Mouse (Mus musculus): Measurements from ENCODE around the gene Ddit4. TPM values are rescaled to one million over a fixed set of nuclear protein-coding genes. Genes with fewer than 3 reads are reported as not detected.

Ddit4 gene
- polyA plus RNA-seq, 1 experiment, result 44.6 TPM

DNA sequence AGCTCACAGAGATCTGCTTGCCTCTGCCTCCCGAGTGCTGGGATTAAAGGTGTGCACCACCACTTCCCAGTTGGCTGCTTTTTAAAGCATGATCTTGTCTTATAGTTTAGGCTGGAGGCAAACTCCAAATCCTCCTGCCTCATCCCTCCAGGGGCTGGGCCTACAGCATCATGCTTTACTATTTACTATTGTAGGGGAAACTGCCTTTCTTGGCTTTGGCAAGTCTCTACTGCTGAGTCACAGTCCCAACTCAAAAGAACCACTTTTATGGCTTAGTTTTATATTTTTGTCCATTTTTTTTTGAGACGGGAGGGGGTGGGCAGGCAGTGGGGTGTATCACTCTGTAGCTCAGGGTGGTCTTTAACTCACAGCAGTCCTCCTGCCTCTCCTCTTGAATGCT is 28.1 kb downstream of the Ddit4 start:
- no peak overlapping the region for H3K4me3 ChIP-seq (replicated peaks)
- no peaks in the 10 kb centered on the region for H3K9me3 ChIP-seq
- H3K27me3 ChIP-seq (replicated peaks), result no peaks in the 10 kb centered on the region

GRCm38 (mm10) chr10:59920810-59921681 is 30.6 kb downstream of the Ddit4 start:
- Histone ChIP-seq H3K4me3 (replicated peaks) (peak overlapping the region; percentile 91), H3K27me3 (replicated peaks) (no peaks in the 10 kb centered on the region), H3K36me3 (replicated peaks; ENCODE audit: low read length) (no peaks in the 10 kb centered on the region), H3K9me3 (no peaks in the 10 kb centered on the region), H3K4me1 (peaks cover 76% of the 10 kb centered on the region)
- no peak for TF ChIP-seq GATA1 (IDR thresholded peaks at IDR 0.05; ENCODE audit: borderline replicate concordance, low read length)
- TF ChIP-seq FLI1 (IDR thresholded peaks at IDR 0.05; ENCODE audit: low read length), result no peak

More for the DNA sequence above, 28.1 kb downstream of the Ddit4 start:
- no peaks in the 10 kb centered on the region for H3K36me3 ChIP-seq (replicated peaks; ENCODE audit: low read length)
- TF ChIP-seq FLI1 (IDR thresholded peaks at IDR 0.05; ENCODE audit: low read length), result no peak
- no peak for TF ChIP-seq GATA1 (IDR thresholded peaks at IDR 0.05; ENCODE audit: borderline replicate concordance, low read length)
- peaks cover 72% of the 10 kb centered on the region for H3K4me1 ChIP-seq

DNA sequence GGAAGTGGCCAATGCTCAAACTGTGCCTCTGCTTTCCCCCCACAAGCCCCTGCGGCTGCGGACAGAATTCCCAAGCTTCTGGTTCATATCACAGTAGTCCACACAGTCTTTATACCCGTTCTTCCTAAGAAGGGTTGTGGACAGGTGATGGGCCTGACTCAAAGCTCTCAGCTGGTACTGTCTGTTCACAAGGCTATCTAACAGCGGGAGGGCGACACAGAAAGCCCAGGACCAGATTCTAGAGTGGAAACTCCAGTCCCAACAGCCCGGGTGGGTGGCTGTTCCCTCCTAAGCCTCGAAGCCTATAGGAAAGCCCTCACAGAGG is 31.2 kb downstream of the Ddit4 start:
- Histone ChIP-seq H3K36me3 (replicated peaks; ENCODE audit: low read length) (peaks cover under 1% of the 10 kb centered on the region), H3K4me1 (peaks cover 79% of the 10 kb centered on the region), H3K27me3 (replicated peaks) (no peaks in the 10 kb centered on the region), H3K9me3 (no peaks in the 10 kb centered on the region), H3K4me3 (replicated peaks) (peak overlapping the region; percentile 91)
- TF ChIP-seq GATA1 (IDR thresholded peaks at IDR 0.05; ENCODE audit: borderline replicate concordance, low read length) (no peak), FLI1 (IDR thresholded peaks at IDR 0.05; ENCODE audit: low read length) (no peak)

DNA sequence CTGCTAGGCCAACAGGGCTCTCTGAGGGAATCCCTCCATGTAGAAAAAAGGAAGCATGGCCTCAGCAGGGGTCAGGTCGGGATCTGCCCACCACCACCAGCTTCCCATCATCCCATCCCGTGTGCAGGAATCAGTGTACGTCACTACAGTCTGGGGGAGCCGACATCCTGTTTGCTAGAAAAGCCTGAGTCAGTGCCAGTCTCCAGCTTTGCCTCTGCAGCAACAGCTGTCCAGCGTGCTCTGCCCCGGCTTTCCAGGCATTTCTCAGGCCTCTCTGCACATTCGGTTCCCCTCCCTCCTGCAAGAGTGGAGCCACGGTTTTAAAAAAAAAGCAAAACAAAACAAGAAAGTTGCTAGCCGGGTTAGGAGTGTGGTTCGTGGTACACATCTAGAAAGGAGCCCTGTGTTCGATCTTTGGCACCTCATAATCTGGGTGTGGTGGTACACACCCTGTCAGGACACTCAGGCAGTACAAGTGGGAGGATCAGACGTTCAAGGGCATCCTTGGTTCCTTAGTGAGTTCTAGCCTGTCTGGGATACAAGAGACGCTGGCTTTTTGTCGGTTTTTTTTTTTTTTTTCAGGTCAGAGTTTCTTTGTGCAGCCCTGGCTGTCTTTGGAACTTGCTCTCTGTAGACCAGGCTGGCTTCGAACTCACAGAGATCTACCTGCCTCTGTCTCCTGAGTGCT is 32.0 kb downstream of the Ddit4 start:
- Histone ChIP-seq H3K9me3 (no peaks in the 10 kb centered on the region), H3K36me3 (replicated peaks; ENCODE audit: low read length) (peaks cover 2% of the 10 kb centered on the region), H3K4me1 (peaks cover 79% of the 10 kb centered on the region), H3K27me3 (replicated peaks) (no peaks in the 10 kb centered on the region), H3K4me3 (replicated peaks) (no peak overlapping the region)
- TF ChIP-seq FLI1 (IDR thresholded peaks at IDR 0.05; ENCODE audit: low read length), result no peak

- no peaks in the 10 kb centered on the region for H3K27me3 ChIP-seq (replicated peaks)
- H3K4me1 ChIP-seq, result peaks cover 63% of the 10 kb centered on the region
- no peaks in the 10 kb centered on the region for H3K9me3 ChIP-seq
- no peak for TF ChIP-seq FLI1 (IDR thresholded peaks at IDR 0.05; ENCODE audit: low read length)
- no peak for TF ChIP-seq GATA1 (IDR thresholded peaks at IDR 0.05; ENCODE audit: borderline replicate concordance, low read length)
- H3K4me3 ChIP-seq (replicated peaks), result no peak overlapping the region
- peaks cover 2% of the 10 kb centered on the region for H3K36me3 ChIP-seq (replicated peaks; ENCODE audit: low read length)
Observed at GRCm38 (mm10) chr10:59918111-59918510, 33.5 kb downstream of the Ddit4 start.

GRCm38 (mm10) chr10:59916649-59917048 is 35.0 kb downstream of the Ddit4 start:
- peaks cover 2% of the 10 kb centered on the region for H3K36me3 ChIP-seq (replicated peaks; ENCODE audit: low read length)
- H3K4me1 ChIP-seq, result peaks cover 52% of the 10 kb centered on the region
- peak overlapping the region; percentile 86 for H3K4me3 ChIP-seq (replicated peaks)
- TF ChIP-seq FLI1 (IDR thresholded peaks at IDR 0.05; ENCODE audit: low read length) (no peak), GATA1 (IDR thresholded peaks at IDR 0.05; ENCODE audit: borderline replicate concordance, low read length) (no peak)
- no peaks in the 10 kb centered on the region for H3K9me3 ChIP-seq
- H3K27me3 ChIP-seq (replicated peaks), result no peaks in the 10 kb centered on the region

GRCm38 (mm10) chr10:59916159-59916558 is 35.5 kb downstream of the Ddit4 start:
- Histone ChIP-seq H3K4me1 (peaks cover 51% of the 10 kb centered on the region), H3K4me3 (replicated peaks) (peak overlapping the region; percentile 86), H3K27me3 (replicated peaks) (no peaks in the 10 kb centered on the region), H3K36me3 (replicated peaks; ENCODE audit: low read length) (peaks cover 2% of the 10 kb centered on the region), H3K9me3 (no peaks in the 10 kb centered on the region)
- TF ChIP-seq GATA1 (IDR thresholded peaks at IDR 0.05; ENCODE audit: borderline replicate concordance, low read length) (no peak), FLI1 (IDR thresholded peaks at IDR 0.05; ENCODE audit: low read length) (no peak)

GRCm38 (mm10) chr10:59915196-59915962 is 36.3 kb downstream of the Ddit4 start:
- H3K27me3 ChIP-seq (replicated peaks), result no peaks in the 10 kb centered on the region
- peaks cover 2% of the 10 kb centered on the region for H3K36me3 ChIP-seq (replicated peaks; ENCODE audit: low read length)
- H3K4me1 ChIP-seq, result peaks cover 51% of the 10 kb centered on the region
- no peak overlapping the region for H3K4me3 ChIP-seq (replicated peaks)
- TF ChIP-seq GATA1 (IDR thresholded peaks at IDR 0.05; ENCODE audit: borderline replicate concordance, low read length) (no peak), FLI1 (IDR thresholded peaks at IDR 0.05; ENCODE audit: low read length) (no peak)
- H3K9me3 ChIP-seq, result no peaks in the 10 kb centered on the region

DNA sequence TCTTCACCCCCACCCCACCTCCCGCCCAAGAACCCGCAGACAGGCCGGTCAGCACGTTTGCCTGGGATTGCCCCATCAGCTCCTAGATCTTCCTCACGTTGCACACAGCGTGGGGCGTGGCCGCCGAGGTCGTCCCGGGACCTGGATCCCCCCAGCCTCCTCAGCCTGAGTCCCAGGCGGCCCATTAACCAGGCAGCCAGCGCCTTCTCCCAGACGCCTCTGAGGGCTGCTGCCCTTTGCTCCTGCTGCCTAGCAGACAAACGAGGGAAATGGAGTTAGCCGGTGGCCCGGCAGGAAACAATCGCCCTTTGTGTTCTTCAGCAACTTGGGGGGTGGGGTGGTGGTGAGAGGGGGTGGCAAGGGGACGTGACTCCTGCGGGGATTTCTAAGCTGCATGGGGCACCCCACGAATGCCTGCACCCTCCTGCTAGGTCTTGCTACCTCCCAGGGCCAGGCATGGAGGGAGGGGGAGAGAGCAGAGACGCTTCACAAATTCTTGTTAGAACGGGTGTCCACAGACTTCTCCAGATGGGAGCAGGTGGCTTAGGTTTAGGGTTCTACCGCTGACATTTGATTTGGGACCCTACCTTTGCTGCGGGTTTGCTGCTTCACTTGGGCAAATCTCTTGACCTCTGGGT is 40.0 kb downstream of the Ddit4 start:
- TF ChIP-seq FLI1 (IDR thresholded peaks at IDR 0.05; ENCODE audit: low read length), result no peak
- TF ChIP-seq GATA1 (IDR thresholded peaks at IDR 0.05; ENCODE audit: borderline replicate concordance, low read length), result no peak
- peaks cover 2% of the 10 kb centered on the region for H3K36me3 ChIP-seq (replicated peaks; ENCODE audit: low read length)
- H3K4me1 ChIP-seq, result peaks cover 69% of the 10 kb centered on the region
- no peak overlapping the region for H3K4me3 ChIP-seq (replicated peaks)
- H3K27me3 ChIP-seq (replicated peaks), result no peaks in the 10 kb centered on the region
- no peaks in the 10 kb centered on the region for H3K9me3 ChIP-seq

All from megakaryocyte, embryonic 14.5 days (primary cell).